Mouse (Mus musculus) heart, embryonic 11.5 days (tissue): ENCODE measurements at regions not wholly inside any gene's neighbourhood (a gene's known extent, or its start where the extent isn't known, plus 50 kb on each side); places are given as distances from the start of the nearest gene placed in this dataset.

Source experiments
- ATAC-seq: fragments of 200-750 bp; cut with Nextera tagmentation; replicated peaks from 2 replicates; pipeline ENCODE4 v1.8.0; 2017; ENCODE audit warnings: moderate library complexity; ENCODE audit not compliant: insufficient number of reproducible peaks, low FRiP score, low TSS enrichment
- H3K27ac ChIP-seq: fragments of 300-500 bp; sonication (generic); 2 replicates; pipeline ENCODE4 v1.5.1; 2014; ENCODE audit warnings: mild to moderate bottlenecking, low read depth, low read length
- H3K27me3 ChIP-seq: fragments of 300-500 bp; sonication (generic); 2 replicates; pipeline ENCODE4 v1.6.1; 2014; ENCODE audit warnings: mild to moderate bottlenecking, low read length, mixed read lengths; ENCODE audit not compliant: control insufficient read depth, insufficient read depth
- H3K36me3 ChIP-seq: fragments of 300-500 bp; sonication (generic); 2 replicates; pipeline ENCODE4 v1.6.1; 2014; ENCODE audit warnings: mild to moderate bottlenecking, low read length, moderate library complexity, mixed read lengths; ENCODE audit not compliant: control insufficient read depth, insufficient read depth
- H3K4me1 ChIP-seq: fragments of 300-500 bp; sonication (generic); 2 replicates; pipeline ENCODE4 v1.6.1; 2014; ENCODE audit warnings: low read length; ENCODE audit not compliant: control insufficient read depth, insufficient read depth
- H3K4me2 ChIP-seq: fragments of 300-500 bp; sonication (generic); 2 replicates; pipeline ENCODE4 v1.6.1; 2014; ENCODE audit warnings: mild to moderate bottlenecking, moderate library complexity
- H3K4me3 ChIP-seq: fragments of 300-500 bp; sonication (generic); 2 replicates; pipeline ENCODE4 v1.5.1; 2014; ENCODE audit warnings: low read depth, low read length
- H3K9ac ChIP-seq: fragments of 300-500 bp; sonication (generic); 2 replicates; pipeline ENCODE4 v1.6.1; 2014; ENCODE audit warnings: mild to moderate bottlenecking, low read depth, low read length, moderate library complexity
- H3K9me3 ChIP-seq: fragments of 300-500 bp; sonication (generic); replicated peaks from 2 replicates; pipeline ENCODE4 v1.6.1; 2016; ENCODE audit warnings: low read length; ENCODE audit not compliant: control insufficient read depth
- WGBS: fragments of 180-500 bp; shearing (Covaris S2); extraction: QIAGEN DNeasy Blood & Tissue Kit; methylation state at CpG from one replicate; pipeline ENCODE4 v1.1.7; 2014; ENCODE audit not compliant: insufficient replicate concordance; 5-methylcytosine and 5-hydroxymethylcytosine counted together

- H3K27ac ChIP-seq: no peak overlapping the region
- H3K27me3 ChIP-seq: no peaks in the 10 kb centered on the region; the same call in 1 of the 2 replicates
- ATAC-seq: no peak
- H3K4me3 ChIP-seq: no peak overlapping the region
- no peaks in the 10 kb centered on the region for H3K36me3 ChIP-seq
- no peaks in the 10 kb centered on the region for H3K9me3 ChIP-seq
- no peaks in the 10 kb centered on the region for H3K4me1 ChIP-seq
- H3K9ac ChIP-seq: no peak overlapping the region
- no peak overlapping the region for H3K4me2 ChIP-seq
- 81% methylated on average over 4 of the region's 4 CpGs for WGBS
These were observed 222.0 kb upstream of the Peli2 start for GRCm38 (mm10) chr14:47898605-47899004.

GRCm38 (mm10) chr14:47905334-47905733 lies 215.3 kb upstream of the Peli2 start:
- no peaks in the 10 kb centered on the region for H3K9me3 ChIP-seq
- H3K4me3 ChIP-seq: no peak overlapping the region

GRCm38 (mm10) chr14:47909129-47909528 lies 211.5 kb upstream of the Peli2 start:
- no peak overlapping the region for H3K9ac ChIP-seq
- no peak overlapping the region for H3K4me3 ChIP-seq
- 59% methylated on average over 8 of the region's 8 CpGs for WGBS
- H3K9me3 ChIP-seq: no peaks in the 10 kb centered on the region
- H3K4me1 ChIP-seq: no peaks in the 10 kb centered on the region
- no peaks in the 10 kb centered on the region for H3K36me3 ChIP-seq
- H3K4me2 ChIP-seq: peak overlapping the region; percentile 9
- no peak overlapping the region for H3K27ac ChIP-seq
- no peak for ATAC-seq
- no peaks in the 10 kb centered on the region for H3K27me3 ChIP-seq

More at GRCm38 (mm10) chr14:47905334-47905733, 215.3 kb upstream of the Peli2 start:
- ATAC-seq: no peak
- Histone ChIP-seq H3K9ac (no peak overlapping the region), H3K4me2 (no peak overlapping the region), H3K27ac (no peak overlapping the region), H3K27me3 (no peaks in the 10 kb centered on the region), H3K36me3 (no peaks in the 10 kb centered on the region), H3K4me1 (no peaks in the 10 kb centered on the region)

- WGBS: 42% methylated on average over 6 of the region's 6 CpGs
These were observed 209.8 kb upstream of the Peli2 start for GRCm38 (mm10) chr14:47910741-47911295.

GRCm38 (mm10) chr14:47911546-47912545 lies 208.8 kb upstream of the Peli2 start:
- Histone ChIP-seq H3K4me2 (no peak overlapping the region), H3K27me3 (no peaks in the 10 kb centered on the region), H3K4me3 (no peak overlapping the region), H3K36me3 (no peaks in the 10 kb centered on the region), H3K9me3 (no peaks in the 10 kb centered on the region), H3K4me1 (no peaks in the 10 kb centered on the region), H3K27ac (no peak overlapping the region), H3K9ac (no peak overlapping the region)
- ATAC-seq: no peak
- 75% methylated on average over 9 of the region's 9 CpGs for WGBS

More at GRCm38 (mm10) chr14:47910741-47911295, 209.8 kb upstream of the Peli2 start:
- H3K4me1 ChIP-seq: no peaks in the 10 kb centered on the region
- H3K4me3 ChIP-seq: no peak overlapping the region
- no peak overlapping the region for H3K4me2 ChIP-seq
- H3K27me3 ChIP-seq: no peaks in the 10 kb centered on the region
- no peak overlapping the region for H3K9ac ChIP-seq
- no peaks in the 10 kb centered on the region for H3K9me3 ChIP-seq
- H3K36me3 ChIP-seq: no peaks in the 10 kb centered on the region
- no peak for ATAC-seq
- no peak overlapping the region for H3K27ac ChIP-seq

GRCm38 (mm10) chr14:47915621-47916020 lies 205.0 kb upstream of the Peli2 start:
- WGBS: 80% methylated on average over 1 of the region's 1 CpGs
- no peak overlapping the region for H3K4me2 ChIP-seq
- H3K36me3 ChIP-seq: no peaks in the 10 kb centered on the region
- no peak for ATAC-seq
- H3K4me3 ChIP-seq: no peak overlapping the region
- no peak overlapping the region for H3K27ac ChIP-seq
- H3K9me3 ChIP-seq: no peaks in the 10 kb centered on the region
- H3K9ac ChIP-seq: no peak overlapping the region
- H3K4me1 ChIP-seq: no peaks in the 10 kb centered on the region
- H3K27me3 ChIP-seq: no peaks in the 10 kb centered on the region

- no peak for ATAC-seq
- H3K27ac ChIP-seq: no peak overlapping the region
These were observed 199.8 kb upstream of the Peli2 start for GRCm38 (mm10) chr14:47920638-47921347.

GRCm38 (mm10) chr14:47921811-47922277 lies 198.8 kb upstream of the Peli2 start:
- Histone ChIP-seq H3K9ac (no peak overlapping the region), H3K9me3 (no peaks in the 10 kb centered on the region), H3K4me1 (no peaks in the 10 kb centered on the region; the same call in 1 of the 2 replicates), H3K27me3 (no peaks in the 10 kb centered on the region), H3K4me3 (no peak overlapping the region), H3K4me2 (no peak overlapping the region; the same call in 1 of the 2 replicates), H3K27ac (no peak overlapping the region), H3K36me3 (no peaks in the 10 kb centered on the region)
- WGBS: 39% methylated on average over 10 of the region's 10 CpGs
- ATAC-seq: 0 out of 2 replicates have a peak, but pooled peaks have one; percentile 35

More at GRCm38 (mm10) chr14:47920638-47921347, 199.8 kb upstream of the Peli2 start:
- WGBS: 82% methylated on average over 9 of the region's 9 CpGs
- Histone ChIP-seq H3K27me3 (no peaks in the 10 kb centered on the region), H3K4me3 (no peak overlapping the region), H3K9me3 (no peaks in the 10 kb centered on the region), H3K4me2 (no peak overlapping the region), H3K4me1 (no peaks in the 10 kb centered on the region; the same call in 1 of the 2 replicates), H3K9ac (no peak overlapping the region), H3K36me3 (no peaks in the 10 kb centered on the region)
